Mouse (Mus musculus) liver, embryonic 14.5 days (tissue): ENCODE measurements at regions not wholly inside any gene's neighbourhood (a gene's known extent, or its start where the extent isn't known, plus 50 kb on each side); places are given as distances from the start of the nearest gene placed in this dataset.

ENCODE experiments used
- CTCF ChIP-seq: IDR thresholded peaks from 2 replicates; pipeline ENCODE4 v1.5.1; 2016; ENCODE audit warnings: antibody characterized with exemption, low read depth, control low read depth
- EP300 ChIP-seq: IDR thresholded peaks from 2 replicates; pipeline ENCODE4 v1.6.1; 2016; ENCODE audit warnings: antibody characterized with exemption, low read depth

DNA sequence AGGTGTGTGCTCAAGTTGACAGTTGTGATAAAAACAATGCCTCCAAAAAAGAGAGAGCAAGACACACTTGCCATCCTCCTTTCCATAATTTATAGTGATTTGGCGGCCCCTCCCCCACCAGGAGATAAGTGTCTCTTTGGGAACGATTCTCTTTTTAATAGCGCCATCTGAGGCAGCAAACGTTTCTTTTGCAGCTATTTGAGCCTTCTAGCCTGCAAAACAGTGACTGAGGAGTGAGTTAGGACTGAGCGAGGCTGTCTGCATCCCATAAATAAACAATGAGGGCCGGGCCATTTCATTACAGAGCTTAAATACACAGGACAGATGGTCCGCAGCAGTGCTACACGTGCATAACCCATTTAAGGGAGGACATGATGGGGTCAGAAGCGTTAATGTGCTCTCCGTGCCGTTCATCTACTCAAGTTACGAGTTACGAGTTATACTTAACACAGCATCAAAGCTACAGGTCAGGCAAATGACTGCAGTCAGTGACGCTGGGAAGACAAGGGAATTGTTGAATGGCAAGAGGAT, 99.0 kb upstream of the Slc25a26 start:
- TF ChIP-seq CTCF (no peak), EP300 (no peak)
